Mouse (Mus musculus): Measurements from ENCODE around the gene Tbk1. TPM values are rescaled to one million over a fixed set of nuclear protein-coding genes. Genes with fewer than 3 reads are reported as not detected.

Tbk1 gene
- polyA plus RNA-seq, 1 experiment from 2014 or later = 39.2 TPM

DNA sequence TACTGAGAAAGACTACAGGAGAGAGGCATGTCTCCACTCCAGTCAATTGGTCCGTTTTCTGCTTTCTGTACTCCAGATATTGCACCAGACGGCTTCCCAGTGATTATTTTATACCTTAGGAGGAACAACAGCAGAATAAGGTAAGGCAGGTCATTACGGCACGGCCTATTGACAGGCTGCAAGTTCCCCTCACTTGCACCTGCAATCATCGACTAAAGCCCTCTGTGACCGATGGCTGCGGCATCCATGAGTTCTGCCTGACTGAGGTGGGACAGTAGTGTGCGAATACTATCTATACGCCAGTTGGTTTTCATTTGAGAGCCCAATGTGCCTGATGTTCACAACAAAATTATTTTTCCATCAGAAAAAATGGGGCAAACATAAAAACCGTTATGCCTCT lies 18.6 kb downstream of the Tbk1 start:
- Histone ChIP-seq H3K4me2 (ENCODE audit: low read depth, low read length) (no peak overlapping the region), H3K36me3 (ENCODE audit: control insufficient read depth, insufficient read depth, low read length) (peaks cover 53% of the 10 kb centered on the region), H3K4me3 (ENCODE audit: low read length) (no peak overlapping the region), H3K4me1 (replicated peaks; ENCODE audit: control insufficient read depth, insufficient read depth, low read length) (no peaks in the 10 kb centered on the region), H3K9me3 (ENCODE audit: control insufficient read depth, low read length) (no peaks in the 10 kb centered on the region), H3K9ac (ENCODE audit: low read length) (no peak overlapping the region), H3K27ac (ENCODE audit: low read length) (no peak overlapping the region), H3K27me3 (ENCODE audit: control insufficient read depth, insufficient read depth, low read depth, low read length) (no peaks in the 10 kb centered on the region)
- no peak for ATAC-seq (ENCODE audit: low read depth)
- WGBS = 94% methylated on average over 10 of the region's 10 CpGs

DNA sequence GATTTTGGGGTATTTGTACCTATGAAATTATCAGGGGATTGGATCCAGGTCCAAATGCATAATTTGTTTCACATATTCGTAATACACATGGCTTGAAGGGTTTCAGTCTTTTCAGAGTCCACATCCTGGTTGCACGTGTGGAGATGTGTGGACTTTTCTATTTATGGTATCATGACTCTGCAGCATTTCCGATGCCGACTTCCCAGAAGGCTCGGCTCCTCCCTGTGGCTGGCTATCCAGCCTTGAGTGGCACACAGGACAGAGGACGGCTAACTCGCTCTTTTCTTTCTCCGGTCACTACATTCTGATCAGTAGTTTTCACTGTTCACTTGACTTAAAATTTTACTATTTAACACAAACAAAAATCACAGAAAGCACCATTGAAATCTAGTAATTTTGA lies 22.1 kb downstream of the Tbk1 start:
- 81% methylated on average over 8 of the region's 8 CpGs for WGBS
- Histone ChIP-seq H3K27me3 (ENCODE audit: control insufficient read depth, insufficient read depth, low read depth, low read length) (no peaks in the 10 kb centered on the region), H3K9ac (ENCODE audit: low read length) (no peak overlapping the region), H3K9me3 (ENCODE audit: control insufficient read depth, low read length) (no peaks in the 10 kb centered on the region), H3K27ac (ENCODE audit: low read length) (no peak overlapping the region), H3K36me3 (ENCODE audit: control insufficient read depth, insufficient read depth, low read length) (peaks cover 39% of the 10 kb centered on the region), H3K4me3 (ENCODE audit: low read length) (no peak overlapping the region), H3K4me1 (replicated peaks; ENCODE audit: control insufficient read depth, insufficient read depth, low read length) (no peaks in the 10 kb centered on the region), H3K4me2 (ENCODE audit: low read depth, low read length) (no peak overlapping the region)
- ATAC-seq (ENCODE audit: low read depth) = no peak

DNA sequence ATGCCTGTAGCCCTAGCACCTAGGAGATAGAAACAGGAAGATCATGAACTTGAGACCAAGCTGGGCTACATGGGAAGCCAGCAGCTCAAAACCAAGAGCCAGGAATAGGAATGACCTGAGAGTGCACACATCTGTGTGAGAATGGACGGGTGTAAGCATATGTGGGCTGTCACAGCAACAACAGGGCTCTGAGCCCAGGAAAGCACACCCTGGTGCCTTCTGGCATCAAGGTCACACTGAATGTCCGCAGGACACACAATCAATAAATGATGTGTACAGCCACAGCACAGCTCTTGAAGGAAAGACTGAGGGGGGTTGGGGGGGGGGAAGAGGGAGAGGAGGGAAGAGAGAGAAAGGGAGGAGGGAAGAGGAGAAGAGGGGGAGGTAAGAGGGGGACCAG lies 28.4 kb downstream of the Tbk1 start:
- Histone ChIP-seq H3K4me2 (ENCODE audit: low read depth, low read length) (no peak overlapping the region), H3K9ac (ENCODE audit: low read length) (no peak overlapping the region), H3K4me1 (replicated peaks; ENCODE audit: control insufficient read depth, insufficient read depth, low read length) (no peaks in the 10 kb centered on the region), H3K27me3 (ENCODE audit: control insufficient read depth, insufficient read depth, low read depth, low read length) (no peaks in the 10 kb centered on the region), H3K27ac (ENCODE audit: low read length) (no peak overlapping the region), H3K9me3 (ENCODE audit: control insufficient read depth, low read length) (no peaks in the 10 kb centered on the region), H3K36me3 (ENCODE audit: control insufficient read depth, insufficient read depth, low read length) (peaks cover 40% of the 10 kb centered on the region), H3K4me3 (ENCODE audit: low read length) (no peak overlapping the region)
- no peak for ATAC-seq (ENCODE audit: low read depth)
- 78% methylated on average over 2 of the region's 2 CpGs for WGBS

DNA sequence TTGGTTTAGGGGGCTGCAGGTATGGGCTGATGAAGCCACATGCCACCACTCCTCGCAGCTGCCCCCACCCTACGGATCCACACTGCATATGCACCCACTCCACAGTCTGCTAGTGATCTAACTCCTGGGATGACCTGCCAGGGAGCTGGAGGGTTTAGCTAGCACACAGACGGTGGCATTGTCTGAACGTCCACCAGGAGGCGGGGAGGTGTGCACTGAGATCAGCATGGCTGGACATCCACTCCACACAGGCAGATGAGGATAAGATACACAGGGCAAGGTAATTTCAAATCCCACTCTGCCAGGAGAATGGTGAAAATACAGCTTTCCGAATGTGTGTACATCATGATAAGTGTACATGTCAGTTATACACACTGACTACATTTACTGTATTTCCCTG lies 30.3 kb downstream of the Tbk1 start:
- H3K27me3 ChIP-seq (ENCODE audit: control insufficient read depth, insufficient read depth, low read depth, low read length) = no peaks in the 10 kb centered on the region
- no peaks in the 10 kb centered on the region for H3K4me1 ChIP-seq (replicated peaks; ENCODE audit: control insufficient read depth, insufficient read depth, low read length)
- no peak overlapping the region for H3K9ac ChIP-seq (ENCODE audit: low read length)
- WGBS = 76% methylated on average over 6 of the region's 6 CpGs
- H3K36me3 ChIP-seq (ENCODE audit: control insufficient read depth, insufficient read depth, low read length) = peaks cover 42% of the 10 kb centered on the region
- ATAC-seq (ENCODE audit: low read depth) = no peak
- H3K4me3 ChIP-seq (ENCODE audit: low read length) = no peak overlapping the region
- no peak overlapping the region for H3K4me2 ChIP-seq (ENCODE audit: low read depth, low read length)
- H3K9me3 ChIP-seq (ENCODE audit: control insufficient read depth, low read length) = no peaks in the 10 kb centered on the region
- H3K27ac ChIP-seq (ENCODE audit: low read length) = no peak overlapping the region

DNA sequence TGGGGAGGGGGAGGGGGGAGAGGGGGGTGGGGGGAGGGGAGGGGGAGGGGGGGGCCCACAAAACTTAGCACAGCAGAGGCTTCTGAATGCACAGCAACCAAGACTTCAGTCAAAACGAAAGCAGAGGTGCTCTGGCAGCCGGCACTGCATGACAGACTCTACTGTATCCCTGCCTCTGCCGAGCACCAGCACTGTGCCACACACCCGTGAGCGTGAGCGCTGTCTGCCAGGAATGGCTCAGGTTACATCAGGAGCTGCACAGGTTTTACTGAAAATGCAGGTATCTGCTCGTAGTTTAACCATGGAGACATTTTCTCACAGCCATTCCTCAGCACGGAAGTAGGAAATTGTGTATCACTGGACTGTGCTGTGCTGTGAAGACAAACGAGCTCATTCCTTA lies 36.3 kb downstream of the Tbk1 start:
- 74% methylated on average over 9 of the region's 9 CpGs for WGBS
- no peak overlapping the region for H3K9ac ChIP-seq (ENCODE audit: low read length)
- no peak for ATAC-seq (ENCODE audit: low read depth)
- no peaks in the 10 kb centered on the region for H3K9me3 ChIP-seq (ENCODE audit: control insufficient read depth, low read length)
- H3K27me3 ChIP-seq (ENCODE audit: control insufficient read depth, insufficient read depth, low read depth, low read length) = no peaks in the 10 kb centered on the region
- H3K36me3 ChIP-seq (ENCODE audit: control insufficient read depth, insufficient read depth, low read length) = peaks cover 58% of the 10 kb centered on the region
- no peak overlapping the region for H3K27ac ChIP-seq (ENCODE audit: low read length)
- H3K4me1 ChIP-seq (replicated peaks; ENCODE audit: control insufficient read depth, insufficient read depth, low read length) = no peaks in the 10 kb centered on the region
- no peak overlapping the region for H3K4me2 ChIP-seq (ENCODE audit: low read depth, low read length)
- H3K4me3 ChIP-seq (ENCODE audit: low read length) = no peak overlapping the region

- 87% methylated on average over 5 of the region's 5 CpGs for WGBS
- H3K36me3 ChIP-seq (ENCODE audit: control insufficient read depth, insufficient read depth, low read length) = peaks cover 55% of the 10 kb centered on the region
- no peak overlapping the region for H3K4me3 ChIP-seq (ENCODE audit: low read length)
- H3K9ac ChIP-seq (ENCODE audit: low read length) = no peak overlapping the region
- no peak overlapping the region for H3K27ac ChIP-seq (ENCODE audit: low read length)
- H3K4me2 ChIP-seq (ENCODE audit: low read depth, low read length) = no peak overlapping the region
- no peaks in the 10 kb centered on the region for H3K9me3 ChIP-seq (ENCODE audit: control insufficient read depth, low read length)
- no peak for ATAC-seq (ENCODE audit: low read depth)
- no peaks in the 10 kb centered on the region for H3K4me1 ChIP-seq (replicated peaks; ENCODE audit: control insufficient read depth, insufficient read depth, low read length)
- no peaks in the 10 kb centered on the region for H3K27me3 ChIP-seq (ENCODE audit: control insufficient read depth, insufficient read depth, low read depth, low read length)
Measured at GRCm38 (mm10) chr10:121549670-121550069, 36.9 kb downstream of the Tbk1 start.

DNA sequence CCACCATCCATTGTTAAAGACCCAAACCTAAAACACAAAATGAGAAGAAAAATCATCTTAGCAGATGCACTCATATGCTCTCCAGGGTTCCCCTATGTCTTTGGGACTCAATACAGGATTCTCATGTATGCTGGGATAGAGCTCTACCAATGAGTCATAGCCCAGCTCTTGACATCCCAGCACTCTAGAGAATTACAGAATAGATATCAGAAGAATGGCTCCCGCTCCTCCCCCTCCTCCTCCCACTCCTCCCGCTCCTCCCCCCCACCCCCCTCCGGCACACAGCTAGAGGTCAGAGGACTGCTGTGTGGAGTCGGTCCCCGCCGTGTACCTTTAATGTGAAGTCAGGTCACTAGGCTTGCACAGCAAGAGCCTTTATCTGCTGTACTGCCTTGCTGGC lies 39.4 kb downstream of the Tbk1 start:
- peaks cover 40% of the 10 kb centered on the region for H3K36me3 ChIP-seq (ENCODE audit: control insufficient read depth, insufficient read depth, low read length)
- H3K4me1 ChIP-seq (replicated peaks; ENCODE audit: control insufficient read depth, insufficient read depth, low read length) = no peaks in the 10 kb centered on the region
- H3K27ac ChIP-seq (ENCODE audit: low read length) = no peak overlapping the region
- 56% methylated on average over 6 of the region's 6 CpGs for WGBS
- H3K9me3 ChIP-seq (ENCODE audit: control insufficient read depth, low read length) = no peaks in the 10 kb centered on the region
- no peaks in the 10 kb centered on the region for H3K27me3 ChIP-seq (ENCODE audit: control insufficient read depth, insufficient read depth, low read depth, low read length)
- H3K9ac ChIP-seq (ENCODE audit: low read length) = no peak overlapping the region
- no peak overlapping the region for H3K4me2 ChIP-seq (ENCODE audit: low read depth, low read length)
- ATAC-seq (ENCODE audit: low read depth) = no peak
- H3K4me3 ChIP-seq (ENCODE audit: low read length) = no peak overlapping the region

- no peak overlapping the region for H3K9ac ChIP-seq (ENCODE audit: low read length)
- 92% methylated on average over 6 of the region's 6 CpGs for WGBS
Measured at GRCm38 (mm10) chr10:121543577-121543976, 43.0 kb downstream of the Tbk1 start.

DNA sequence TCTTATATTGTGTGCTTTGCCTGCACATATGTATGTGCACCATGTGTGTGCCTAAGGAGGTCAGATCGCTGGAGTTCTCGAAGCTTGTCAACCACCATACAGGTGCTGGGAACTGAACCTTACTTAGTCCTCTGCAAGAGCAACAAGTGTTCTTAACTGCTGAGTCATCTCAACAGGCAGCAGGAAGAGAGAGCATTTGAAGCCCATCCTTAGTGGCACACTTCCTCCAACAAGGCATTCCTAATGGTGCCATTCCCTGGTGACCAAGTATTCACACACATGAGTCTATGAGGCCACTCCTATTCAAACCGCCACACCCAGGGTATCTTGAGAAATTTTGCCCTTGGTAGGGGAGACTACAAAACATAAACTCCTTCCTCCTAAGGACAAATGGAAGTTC lies 44.4 kb downstream of the Tbk1 start:
- H3K27ac ChIP-seq (ENCODE audit: low read length) = no peak overlapping the region
- H3K9me3 ChIP-seq (ENCODE audit: control insufficient read depth, low read length) = no peaks in the 10 kb centered on the region
- no peaks in the 10 kb centered on the region for H3K27me3 ChIP-seq (ENCODE audit: control insufficient read depth, insufficient read depth, low read depth, low read length)
- WGBS = 91% methylated on average over 3 of the region's 3 CpGs
- no peaks in the 10 kb centered on the region for H3K4me1 ChIP-seq (replicated peaks; ENCODE audit: control insufficient read depth, insufficient read depth, low read length)
- H3K4me3 ChIP-seq (ENCODE audit: low read length) = no peak overlapping the region
- peaks cover 15% of the 10 kb centered on the region for H3K36me3 ChIP-seq (ENCODE audit: control insufficient read depth, insufficient read depth, low read length)
- H3K9ac ChIP-seq (ENCODE audit: low read length) = no peak overlapping the region
- H3K4me2 ChIP-seq (ENCODE audit: low read depth, low read length) = no peak overlapping the region
- ATAC-seq (ENCODE audit: low read depth) = no peak

More at GRCm38 (mm10) chr10:121543577-121543976, 43.0 kb downstream of the Tbk1 start:
- H3K27me3 ChIP-seq (ENCODE audit: control insufficient read depth, insufficient read depth, low read depth, low read length) = no peaks in the 10 kb centered on the region
- H3K4me1 ChIP-seq (replicated peaks; ENCODE audit: control insufficient read depth, insufficient read depth, low read length) = no peaks in the 10 kb centered on the region
- no peak overlapping the region for H3K4me2 ChIP-seq (ENCODE audit: low read depth, low read length)
- H3K27ac ChIP-seq (ENCODE audit: low read length) = no peak overlapping the region
- no peak for ATAC-seq (ENCODE audit: low read depth)
- H3K36me3 ChIP-seq (ENCODE audit: control insufficient read depth, insufficient read depth, low read length) = peaks cover 21% of the 10 kb centered on the region
- no peak overlapping the region for H3K4me3 ChIP-seq (ENCODE audit: low read length)
- H3K9me3 ChIP-seq (ENCODE audit: control insufficient read depth, low read length) = no peaks in the 10 kb centered on the region

GRCm38 (mm10) chr10:121534995-121535394 lies 51.6 kb downstream of the Tbk1 start:
- Histone ChIP-seq H3K9ac (ENCODE audit: low read length) (no peak overlapping the region), H3K4me1 (replicated peaks; ENCODE audit: control insufficient read depth, insufficient read depth, low read length) (peaks cover 4% of the 10 kb centered on the region; the same call in 1 of the 2 replicates), H3K27ac (ENCODE audit: low read length) (no peak overlapping the region), H3K27me3 (ENCODE audit: control insufficient read depth, insufficient read depth, low read depth, low read length) (no peaks in the 10 kb centered on the region; the same call in 1 of the 2 replicates), H3K9me3 (ENCODE audit: control insufficient read depth, low read length) (no peaks in the 10 kb centered on the region), H3K4me2 (ENCODE audit: low read depth, low read length) (no peak overlapping the region), H3K36me3 (ENCODE audit: control insufficient read depth, insufficient read depth, low read length) (no peaks in the 10 kb centered on the region), H3K4me3 (ENCODE audit: low read length) (no peak overlapping the region)
- WGBS = 36% methylated on average over 4 of the region's 4 CpGs
- no peak for ATAC-seq (ENCODE audit: low read depth)
